Mouse (Mus musculus) adrenal gland, adult (tissue): ENCODE results near the gene Cyp2d9.
"Not testable (repeated sequence)": the region's sequence is repeated elsewhere in the genome, so short reads cannot be mapped to it uniquely, and the experiment has no call there.

Source experiments
- DNase-seq, 2 experiments: peaks; one replicate each; pipeline ENCODE4 v3.0.0; 2022 to 2023; ENCODE audit warnings: low spot score in 1 of 2; ENCODE audit not compliant: inconsistent age in 2 of 2

Gene Cyp2d9

GRCm38 (mm10) chr15:82433137-82433536 lies at the start of gene Cyp2d9:
Gene Cyp2d9, plus strand, starts transcription at chr15:82433437.
- DNase-seq, result no peak

GRCm38 (mm10) chr15:82385729-82386128 lies 47.5 kb upstream of the Cyp2d9 start:
- no peak for DNase-seq

GRCm38 (mm10) chr15:82389916-82390315 lies 43.3 kb upstream of the Cyp2d9 start:
- not testable (repeated sequence) for DNase-seq

- DNase-seq, result not testable (repeated sequence)
Observed at GRCm38 (mm10) chr15:82393922-82394321, 39.3 kb upstream of the Cyp2d9 start, which contains the start of gene Cyp2d11. Gene Cyp2d11, minus strand, starts transcription at chr15:82394022.

GRCm38 (mm10) chr15:82395955-82396354 lies 37.3 kb upstream of the Cyp2d9 start:
- not testable (repeated sequence) for DNase-seq

- DNase-seq, result no peak
Observed at GRCm38 (mm10) chr15:82401516-82401915, 31.7 kb upstream of the Cyp2d9 start.

GRCm38 (mm10) chr15:82402106-82402505 lies 31.1 kb upstream of the Cyp2d9 start:
- no peak for DNase-seq

GRCm38 (mm10) chr15:82402741-82403140 lies 30.5 kb upstream of the Cyp2d9 start:
- DNase-seq, result no peak

GRCm38 (mm10) chr15:82403606-82404005 lies 29.6 kb upstream of the Cyp2d9 start:
- no peak for DNase-seq

GRCm38 (mm10) chr15:82404163-82404562 lies 29.1 kb upstream of the Cyp2d9 start:
- DNase-seq, result no peak

- no peak for DNase-seq
Observed at GRCm38 (mm10) chr15:82406981-82407380, 26.3 kb upstream of the Cyp2d9 start, which contains the start of gene Cyp2d10. Gene Cyp2d10, minus strand, starts transcription at chr15:82407195.

GRCm38 (mm10) chr15:82407536-82407935 lies 25.7 kb upstream of the Cyp2d9 start:
- no peak for DNase-seq

- peak; percentile 89 to 96 for DNase-seq
Observed at GRCm38 (mm10) chr15:82416797-82417789, 16.1 kb upstream of the Cyp2d9 start.

- DNase-seq, result no peak
Observed at GRCm38 (mm10) chr15:82418616-82419015, 14.6 kb upstream of the Cyp2d9 start.

GRCm38 (mm10) chr15:82422935-82423334 lies 10.3 kb upstream of the Cyp2d9 start:
- DNase-seq, result no peak

GRCm38 (mm10) chr15:82423471-82423870 lies 9.8 kb upstream of the Cyp2d9 start:
- DNase-seq, result no peak

GRCm38 (mm10) chr15:82433621-82434020 lies 384 bp downstream of the Cyp2d9 start:
- DNase-seq, result no peak

GRCm38 (mm10) chr15:82434541-82434940 lies 1.3 kb downstream of the Cyp2d9 start:
- DNase-seq, result peak in 1 of 2 experiments; percentile 58

- no peak for DNase-seq
Observed at GRCm38 (mm10) chr15:82435011-82435410, 1.8 kb downstream of the Cyp2d9 start.

- no peak for DNase-seq
Observed at GRCm38 (mm10) chr15:82435606-82436005, 2.4 kb downstream of the Cyp2d9 start.

- DNase-seq, result no peak
Observed at GRCm38 (mm10) chr15:82437975-82438617, 4.9 kb downstream of the Cyp2d9 start.

GRCm38 (mm10) chr15:82443658-82444057 lies 10.4 kb downstream of the Cyp2d9 start:
- no peak for DNase-seq
